Mouse (Mus musculus) kidney, adult 8-10 months (tissue): ENCODE data around the gene Comt.

Experiments used
- DNase-seq, 2 experiments: peaks; one replicate each; pipeline ENCODE4 v3.0.0; 2022

Gene Comt

DNA sequence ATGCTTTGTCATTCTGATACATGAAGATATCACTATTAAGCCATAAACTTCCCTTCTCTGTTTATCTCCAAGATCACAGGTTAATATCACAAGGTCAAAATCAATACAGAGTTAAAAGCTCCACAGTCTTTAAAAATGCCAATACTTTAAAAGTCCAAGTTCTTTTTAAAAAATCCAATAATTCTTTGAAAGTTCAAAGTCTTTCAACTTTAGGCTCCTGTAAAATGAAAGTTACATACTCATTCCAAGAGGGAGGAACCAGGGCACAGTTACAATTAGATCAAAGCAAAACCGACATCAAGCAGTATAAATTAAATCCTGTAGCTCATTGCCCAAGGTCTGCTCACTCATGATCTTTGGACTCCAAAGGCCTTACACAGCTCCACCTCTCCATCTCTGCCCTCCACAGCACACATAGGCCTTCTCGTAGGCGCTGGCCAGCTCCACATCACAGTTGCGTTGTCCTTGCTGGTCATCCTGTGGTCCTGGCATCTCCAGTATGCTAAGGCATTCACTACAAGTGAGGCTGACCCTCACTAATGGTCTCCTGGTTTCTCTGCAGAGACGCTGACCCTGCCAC, 6.8 kb upstream of the Comt start:
- DNase-seq = no peak

GRCm38 (mm10) chr16:18430641-18431212, 4.1 kb upstream of the Comt start:
- no peak for DNase-seq

DNA sequence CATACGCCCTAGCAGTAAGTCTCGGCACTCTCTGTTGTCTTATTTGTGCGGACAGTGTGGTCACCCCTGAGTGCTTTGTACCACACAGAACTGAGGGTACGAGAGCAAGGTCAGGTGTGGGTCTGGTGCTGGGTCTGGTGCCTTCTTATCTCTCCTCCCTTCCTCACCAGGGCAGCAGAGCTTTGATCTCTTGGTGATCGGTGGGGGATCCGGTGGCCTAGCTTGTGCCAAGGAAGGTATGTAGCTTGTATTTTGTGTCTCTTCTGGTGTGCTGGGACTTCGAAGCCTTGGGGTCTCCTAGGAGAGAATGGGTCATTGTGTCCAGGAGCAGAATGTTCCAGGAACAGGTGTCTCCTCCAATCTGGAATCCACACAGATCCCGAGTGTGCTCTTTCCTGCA, 3.0 kb upstream of the Comt start:
- no peak for DNase-seq

- no peak for DNase-seq
Measured at GRCm38 (mm10) chr16:18428516-18429042, 1.9 kb upstream of the Comt start.

- DNase-seq = no peak
Measured at GRCm38 (mm10) chr16:18428011-18428515, 1.4 kb upstream of the Comt start.

DNA sequence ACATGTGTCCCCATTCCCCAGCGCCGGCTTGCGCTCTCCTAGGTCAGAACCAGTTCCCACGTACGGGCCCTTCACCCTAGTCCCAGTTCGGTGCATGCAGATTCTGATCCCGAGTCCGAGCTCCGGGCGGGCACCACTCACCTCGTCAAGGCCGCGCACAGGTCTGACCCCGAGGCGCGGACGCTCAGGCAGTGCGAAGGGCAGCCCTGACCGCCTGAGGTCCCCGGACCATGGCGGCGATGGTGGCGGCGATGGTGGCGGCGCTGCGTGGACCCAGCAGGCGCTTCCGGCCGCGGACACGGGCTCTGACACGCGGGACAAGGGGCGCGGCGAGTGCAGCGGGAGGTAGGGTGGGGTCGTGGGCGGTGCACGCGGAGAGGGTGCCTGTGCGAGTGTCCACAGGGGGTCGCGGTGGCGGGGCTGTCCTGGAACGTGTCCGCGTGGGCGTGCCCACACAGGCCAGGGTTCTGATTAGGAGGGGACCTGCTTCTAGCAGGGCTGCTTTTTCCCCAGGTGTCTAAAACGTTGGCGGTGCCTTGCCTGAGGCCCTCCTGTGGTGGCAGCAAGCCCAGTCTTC, 349 bp downstream of the Comt start, which contains the start of gene Txnrd2:
Txnrd2 (plus strand) TSS at position 170 of the 577 bp plus-strand sequence.
- peak; percentile 62 to 76 for DNase-seq

DNA sequence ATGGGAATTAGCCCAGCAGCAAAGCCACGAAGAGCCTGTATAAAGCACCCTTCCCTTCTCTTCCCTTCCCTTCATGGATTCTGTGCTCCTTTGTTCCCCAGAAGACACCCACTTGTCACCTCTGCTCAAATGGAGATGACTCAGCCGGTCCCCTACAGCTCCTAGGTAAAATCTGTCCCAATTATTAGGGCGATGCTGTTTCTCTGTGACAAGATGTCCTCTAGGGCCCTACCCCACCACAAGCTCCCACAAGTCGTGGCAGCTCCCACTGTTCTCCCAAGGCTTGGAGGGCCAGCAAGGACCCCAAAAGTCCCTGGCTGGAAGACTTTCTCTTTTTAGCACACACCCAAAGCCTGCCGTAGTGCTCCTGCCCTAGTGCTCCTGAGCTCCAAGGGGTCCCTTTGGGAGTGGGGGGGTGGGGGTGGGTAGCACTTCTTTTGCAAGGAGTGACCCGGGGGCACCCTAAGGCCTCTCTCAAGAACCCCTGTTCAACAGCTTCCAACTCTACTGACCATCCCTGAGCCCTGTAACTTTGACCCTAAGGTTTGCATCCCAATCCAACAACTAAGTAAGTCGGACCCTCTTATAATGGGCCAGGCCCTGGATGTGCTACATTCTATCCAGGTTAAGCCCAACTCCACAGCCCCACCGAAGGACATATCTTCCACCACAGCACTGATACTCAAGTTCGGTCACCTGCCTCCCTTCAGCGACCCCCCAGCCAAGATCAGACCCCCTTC, 1.0 kb downstream of the Comt start:
- no peak for DNase-seq

DNA sequence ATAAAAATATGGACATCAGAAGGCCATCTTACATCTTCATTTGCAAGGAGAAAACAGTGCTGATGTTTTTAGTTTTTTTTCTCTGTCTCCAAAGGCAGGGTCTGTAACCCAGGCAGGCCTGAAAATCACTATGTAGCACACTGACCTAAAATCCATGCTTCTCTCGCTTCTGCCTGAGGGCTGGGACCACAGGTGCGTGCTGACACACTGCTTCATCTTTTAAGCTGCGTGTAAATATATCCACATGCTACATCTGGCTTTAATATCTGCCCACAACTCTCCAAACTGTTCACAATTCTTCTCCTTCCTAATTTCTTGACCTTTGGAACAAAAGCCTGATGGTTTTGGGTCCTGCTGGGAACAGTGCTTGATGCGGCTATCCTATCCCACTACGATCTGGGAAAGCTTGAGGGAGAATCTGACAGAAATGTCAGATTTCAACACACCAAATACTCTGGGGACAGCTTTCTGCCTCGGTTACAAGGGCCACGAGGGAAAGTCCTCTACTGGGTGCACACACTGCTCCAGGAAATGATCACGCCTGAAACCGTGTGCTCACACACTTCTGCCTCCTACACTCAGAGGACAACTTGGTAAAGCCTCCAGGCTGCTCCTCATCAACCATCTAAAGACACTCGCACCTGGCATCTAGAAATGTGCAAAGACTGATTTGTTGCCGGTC, 2.1 kb downstream of the Comt start:
- no peak for DNase-seq

- DNase-seq = no peak
Measured at GRCm38 (mm10) chr16:18423915-18424265, 2.8 kb downstream of the Comt start.

DNA sequence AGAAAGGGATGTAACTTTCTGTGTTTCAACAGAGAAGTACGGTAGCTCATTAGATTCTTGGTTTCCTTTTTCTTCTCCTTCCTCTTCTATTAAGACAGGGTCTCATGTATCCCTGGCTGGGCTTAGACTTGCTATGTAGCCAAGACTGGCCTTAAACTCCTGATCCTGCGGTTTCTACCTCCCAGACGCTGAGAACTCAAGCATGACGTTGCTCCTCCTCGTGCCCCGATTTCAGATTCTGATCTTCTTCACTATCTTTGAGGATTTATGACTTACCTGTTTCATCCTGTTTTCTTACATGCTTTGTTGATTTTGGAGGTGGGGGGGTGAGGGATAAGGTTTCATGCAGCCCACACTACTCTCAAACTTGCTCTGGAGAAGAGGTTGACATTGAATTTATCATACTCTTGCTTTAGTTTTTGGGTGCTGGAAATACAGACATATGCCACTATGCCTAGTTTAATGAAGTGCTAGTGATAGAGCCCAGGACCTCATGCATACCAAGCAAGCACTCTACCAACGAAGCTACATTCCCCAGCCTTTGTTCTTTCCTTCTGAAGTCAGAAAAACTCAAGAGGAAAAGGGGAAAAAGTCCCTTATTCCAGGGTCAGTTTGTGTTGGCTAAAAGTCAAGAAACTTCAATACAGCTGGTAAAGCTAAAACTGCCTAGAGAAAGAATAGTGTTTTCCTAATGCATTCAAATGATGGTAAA, 3.3 kb downstream of the Comt start:
- DNase-seq = no peak

DNA sequence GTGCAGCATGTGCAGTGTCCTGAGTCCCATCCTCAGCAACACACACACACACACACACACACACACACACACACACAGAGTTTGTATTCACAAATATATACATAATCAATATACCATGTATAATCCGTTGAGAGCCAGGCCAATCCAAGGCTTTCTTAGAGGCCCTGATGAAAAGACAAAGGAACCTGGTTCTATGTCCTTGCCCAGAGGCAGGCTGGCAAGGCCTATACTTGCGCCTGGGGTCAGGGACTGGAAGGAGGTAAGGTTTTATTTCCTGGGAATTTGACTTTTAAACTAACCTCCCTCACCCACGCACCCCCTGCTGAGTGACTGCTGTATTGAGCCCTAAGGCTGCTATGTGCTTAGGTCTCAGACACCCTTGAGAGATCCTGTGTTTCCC, 6.1 kb downstream of the Comt start:
- DNase-seq = no peak

- no peak for DNase-seq
Measured at GRCm38 (mm10) chr16:18419603-18420026, 7.0 kb downstream of the Comt start.

GRCm38 (mm10) chr16:18418756-18419602, 7.7 kb downstream of the Comt start:
- no peak for DNase-seq

DNA sequence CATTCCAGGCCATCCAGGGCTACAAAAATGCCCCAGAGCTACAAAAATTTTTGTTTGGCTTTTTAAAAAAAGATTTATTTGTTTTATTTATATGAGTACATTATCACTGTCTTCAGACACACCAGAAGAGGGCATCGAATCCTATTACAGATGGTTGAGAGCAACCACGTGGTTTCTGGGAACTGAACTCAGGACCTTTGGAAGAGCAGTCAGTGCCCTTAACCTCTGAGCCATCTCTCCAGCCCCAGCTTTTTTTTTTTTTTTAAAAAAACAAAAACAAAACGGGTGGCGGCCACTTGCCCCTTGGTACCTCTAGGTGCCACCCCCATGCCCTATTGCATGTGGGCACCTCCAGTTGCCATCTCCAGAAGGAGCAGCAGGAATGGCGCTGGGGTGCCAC, 9.2 kb downstream of the Comt start:
- DNase-seq = no peak

- DNase-seq = no peak
Measured at GRCm38 (mm10) chr16:18416837-18417236, 9.8 kb downstream of the Comt start.

DNA sequence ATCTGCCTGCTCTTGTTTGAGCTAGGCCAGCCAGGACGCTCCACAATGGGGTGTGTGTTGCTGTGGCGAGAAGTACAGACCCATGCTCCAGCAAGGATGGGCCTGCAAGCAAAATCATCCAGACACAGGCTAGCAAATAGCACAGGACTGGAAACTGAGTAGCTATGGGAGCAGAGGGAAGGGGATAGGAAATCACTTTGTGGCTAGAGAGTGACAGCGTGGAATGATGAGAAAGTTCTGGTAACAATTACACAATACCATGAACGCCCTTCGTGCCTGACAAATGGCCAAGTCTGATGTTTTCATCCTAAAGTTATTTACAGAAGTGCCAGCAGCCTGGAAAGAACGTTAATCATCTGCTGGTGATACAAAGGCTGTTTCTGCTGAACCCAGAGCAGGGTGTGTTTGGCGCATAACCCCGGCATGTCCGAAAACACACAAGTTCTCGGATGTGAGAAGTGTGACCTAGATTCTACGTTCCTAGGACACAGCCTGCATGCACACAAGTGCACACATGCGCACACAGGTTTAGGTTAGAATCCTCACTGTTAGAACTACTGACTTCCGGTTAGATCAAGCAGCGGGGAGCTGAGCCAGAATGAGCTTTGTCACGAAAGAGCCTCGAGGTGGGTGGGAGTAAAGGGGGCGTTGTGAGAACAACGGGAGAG, 10.4 kb downstream of the Comt start:
- peak in 1 of 2 experiments; percentile 52 for DNase-seq

GRCm38 (mm10) chr16:18413032-18413816, 13.4 kb downstream of the Comt start:
- DNase-seq = no peak

GRCm38 (mm10) chr16:18411802-18412476, 14.7 kb downstream of the Comt start:
- DNase-seq = peak; percentile 91 to 95

DNA sequence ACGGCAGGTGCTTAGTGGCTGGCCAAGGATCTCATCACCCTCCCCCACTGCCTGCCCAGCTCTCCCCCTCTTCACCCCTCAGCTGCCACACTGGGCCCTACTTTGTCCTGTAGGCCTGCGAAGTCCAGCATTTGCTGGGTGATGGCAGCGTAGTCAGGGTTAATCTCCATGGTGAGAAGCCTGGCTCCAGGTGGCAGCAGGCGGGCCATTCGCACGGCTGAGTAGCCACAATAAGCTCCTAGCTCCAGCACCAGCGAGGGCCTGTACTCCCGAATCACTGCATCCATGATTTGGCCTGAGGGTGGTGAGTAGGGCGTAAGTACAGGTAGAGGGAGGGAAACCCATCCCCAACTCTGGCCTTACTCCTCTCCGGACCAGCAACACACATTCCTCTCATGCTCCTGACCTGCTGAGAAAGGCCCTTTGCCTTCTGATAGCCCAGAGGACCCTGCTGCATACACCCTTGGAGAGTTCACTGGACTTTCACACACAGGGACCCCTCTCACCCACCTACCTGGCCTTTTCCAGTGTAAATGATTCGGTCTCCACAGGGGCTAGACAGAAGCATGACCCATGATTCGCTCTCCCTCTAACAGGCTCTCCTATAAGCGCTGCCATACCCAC, 15.5 kb downstream of the Comt start:
- peak; percentile 74 to 76 for DNase-seq
